Mouse (Mus musculus): Measurements from ENCODE around the gene Trim41. TPM values are rescaled to one million over a fixed set of nuclear protein-coding genes. Genes with fewer than 3 reads are reported as not detected.

Gene Trim41
- polyA plus RNA-seq, 1 experiment from 2014 or later, result 8.3 TPM

Other genes with a start within 250 kb of the Trim41 start
- 729 and 806 TPM in 2 replicates for gene Rack1, start 17.0 kb downstream of the Trim41 start, polyA plus RNA-seq (2015; fragmentation: Nextera tagmentation; extraction: Ambion mirVana)
- 1.0 and 1.1 TPM in 2 replicates for gene Trim7, start 8.8 kb upstream of the Trim41 start, polyA plus RNA-seq (2015; fragmentation: Nextera tagmentation; extraction: Ambion mirVana)
- gene Gm12184, start 9.3 kb upstream of the Trim41 start, polyA plus RNA-seq (2015; fragmentation: Nextera tagmentation; extraction: Ambion mirVana), result 3.4 and 3.6 TPM in 2 replicates
- 3.9 and 4.3 TPM in 2 replicates for gene Irgm1, start 54.3 kb upstream of the Trim41 start, polyA plus RNA-seq (2015; fragmentation: Nextera tagmentation; extraction: Ambion mirVana)
- 0.23 and 0.28 TPM in 2 replicates for gene Gm5431, start 84.9 kb upstream of the Trim41 start, polyA plus RNA-seq (2015; fragmentation: Nextera tagmentation; extraction: Ambion mirVana)
- gene Psme2b, start 128.8 kb upstream of the Trim41 start, polyA plus RNA-seq (2015; fragmentation: Nextera tagmentation; extraction: Ambion mirVana), result 2.1 and 9.1 TPM in 2 replicates
- gene Olfr56, start 161.5 kb upstream of the Trim41 start, polyA plus RNA-seq (2015; fragmentation: Nextera tagmentation; extraction: Ambion mirVana), result not detected in 2 replicates
- gene 9930111J21Rik1, start 162.0 kb upstream of the Trim41 start, polyA plus RNA-seq (2015; fragmentation: Nextera tagmentation; extraction: Ambion mirVana), result 0.29 and 0.48 TPM in 2 replicates
- 0.07 TPM in 1 of 2 replicates, not detected in the other for gene Gm12185, start 174.9 kb upstream of the Trim41 start, polyA plus RNA-seq (2015; fragmentation: Nextera tagmentation; extraction: Ambion mirVana)
- gene Tgtp1, start 176.8 kb upstream of the Trim41 start, polyA plus RNA-seq (2015; fragmentation: Nextera tagmentation; extraction: Ambion mirVana), result not detected in 2 replicates
- gene 9930111J21Rik2, start 233.9 kb upstream of the Trim41 start, polyA plus RNA-seq (2015; fragmentation: Nextera tagmentation; extraction: Ambion mirVana), result 0.20 and 0.61 TPM in 2 replicates
- 0.11 and 0.30 TPM in 2 replicates for gene Tgtp2, start 246.9 kb upstream of the Trim41 start, polyA plus RNA-seq (2015; fragmentation: Nextera tagmentation; extraction: Ambion mirVana)